Mouse (Mus musculus): ENCODE data around the gene Hhat.

The Hhat gene

GRCm38 (mm10) chr1:192497505-192497904 lies 273.5 kb downstream of the Hhat start:
- no peak for DNase-seq (ENCODE audit: low spot score in 2 of 2)

GRCm38 (mm10) chr1:192489908-192490825 lies 280.9 kb downstream of the Hhat start:
- DNase-seq (ENCODE audit: low spot score in 2 of 2), result no peak

GRCm38 (mm10) chr1:192487571-192487970 lies 283.5 kb downstream of the Hhat start:
- no peak for DNase-seq (ENCODE audit: low spot score in 2 of 2)

DNA sequence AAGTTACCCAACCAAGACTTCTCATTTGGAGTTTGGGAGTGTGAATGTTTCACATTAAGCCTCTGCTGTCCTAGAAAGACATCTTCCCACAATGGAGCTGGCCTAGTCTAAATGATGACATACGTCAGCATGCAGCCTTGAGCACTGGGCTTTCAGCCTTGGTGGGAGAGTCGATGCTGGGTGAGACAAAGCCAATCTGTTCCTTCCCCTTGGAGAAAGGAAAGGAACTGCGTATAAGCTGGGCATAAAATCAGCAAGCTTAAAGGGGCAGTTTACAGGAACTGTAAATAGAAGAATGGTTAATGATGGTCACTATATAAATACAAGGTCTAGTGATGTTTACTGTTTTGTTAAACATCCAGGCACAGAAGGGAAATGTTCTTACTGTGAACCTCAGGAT lies 286.0 kb downstream of the Hhat start:
- no peak for DNase-seq (ENCODE audit: low spot score in 2 of 2)

GRCm38 (mm10) chr1:192481446-192481845 lies 289.6 kb downstream of the Hhat start:
- DNase-seq (ENCODE audit: low spot score in 2 of 2), result no peak

- DNase-seq (ENCODE audit: low spot score in 2 of 2), result no peak
These were observed 290.8 kb downstream of the Hhat start for GRCm38 (mm10) chr1:192480072-192480784.

GRCm38 (mm10) chr1:192478176-192478575 lies 292.8 kb downstream of the Hhat start:
- no peak for DNase-seq (ENCODE audit: low spot score in 2 of 2)

DNA sequence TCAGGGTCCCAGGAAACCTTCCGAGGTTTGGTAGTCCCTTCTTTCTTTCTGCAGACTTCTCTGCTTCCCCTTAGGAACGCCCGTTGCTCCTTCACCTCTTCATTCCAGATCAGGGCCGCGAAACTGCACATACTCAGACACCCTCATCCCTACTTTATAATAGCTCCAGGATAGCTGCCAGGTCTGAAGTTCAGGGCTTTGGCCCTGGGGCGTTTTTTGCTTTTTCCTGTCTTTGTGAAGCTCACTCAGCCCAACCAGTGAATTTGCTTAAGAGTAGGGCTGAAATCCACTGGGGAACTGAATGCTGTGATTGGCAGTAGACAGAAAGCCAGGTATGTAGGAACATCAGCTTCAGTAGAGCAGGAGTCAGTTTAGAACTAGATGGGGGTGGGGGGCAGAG lies 293.5 kb downstream of the Hhat start:
- DNase-seq (ENCODE audit: low spot score in 2 of 2), result no peak

DNA sequence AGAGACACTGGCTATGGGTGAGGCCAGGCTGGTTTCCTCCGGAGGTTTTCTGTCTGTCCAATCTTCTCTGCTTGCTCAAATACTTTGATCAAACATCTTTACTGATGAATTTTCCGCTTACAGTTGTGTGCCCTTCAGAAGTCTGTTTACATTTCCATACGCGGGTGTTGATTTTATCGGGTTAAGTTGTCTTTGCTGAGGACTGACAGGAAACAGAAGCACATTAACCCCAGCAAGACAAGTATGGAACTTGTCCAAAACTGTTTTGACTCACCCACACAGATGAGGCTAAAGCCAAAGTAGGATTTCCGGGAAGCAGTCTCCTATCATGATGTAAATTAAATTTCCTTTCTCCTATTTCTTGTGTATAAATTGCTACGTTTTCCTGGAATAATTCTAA lies 294.3 kb downstream of the Hhat start:
- DNase-seq (ENCODE audit: low spot score in 2 of 2), result no peak

DNA sequence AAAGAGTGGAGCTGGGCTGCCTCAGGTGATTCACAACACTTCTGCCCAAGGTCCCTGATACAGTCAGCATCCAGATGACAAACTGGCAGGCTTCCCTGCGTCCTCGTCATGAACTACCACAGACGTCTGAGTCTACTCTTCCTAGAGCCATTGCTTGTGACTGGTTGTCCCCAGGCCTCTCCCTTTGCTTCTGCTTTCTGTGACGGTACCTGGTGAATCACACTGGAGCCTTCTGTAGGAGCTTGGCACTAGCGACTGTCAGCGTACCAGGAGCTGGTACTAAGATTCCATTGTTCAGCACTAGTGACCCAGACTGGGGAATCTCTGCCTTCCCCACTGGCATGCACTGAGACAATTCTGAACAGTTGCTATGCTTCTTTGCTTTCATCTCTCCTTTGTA lies 297.9 kb downstream of the Hhat start:
- no peak for DNase-seq (ENCODE audit: low spot score in 2 of 2)

GRCm38 (mm10) chr1:192472366-192472765 lies 298.7 kb downstream of the Hhat start:
- DNase-seq (ENCODE audit: low spot score in 2 of 2), result no peak

GRCm38 (mm10) chr1:192463732-192464131 lies 307.3 kb downstream of the Hhat start:
- no peak for DNase-seq (ENCODE audit: low spot score in 2 of 2)

GRCm38 (mm10) chr1:192457526-192458206 lies 313.4 kb downstream of the Hhat start:
- peak; percentile 22 to 66 for DNase-seq (ENCODE audit: low spot score in 2 of 2)

- DNase-seq (ENCODE audit: low spot score in 2 of 2), result no peak
These were observed 314.0 kb downstream of the Hhat start for GRCm38 (mm10) chr1:192457037-192457436.

- no peak for DNase-seq (ENCODE audit: low spot score in 2 of 2)
These were observed 316.0 kb downstream of the Hhat start for GRCm38 (mm10) chr1:192454981-192455380.

- DNase-seq (ENCODE audit: low spot score in 2 of 2), result no peak
These were observed 316.5 kb downstream of the Hhat start for GRCm38 (mm10) chr1:192454501-192454900.

DNA sequence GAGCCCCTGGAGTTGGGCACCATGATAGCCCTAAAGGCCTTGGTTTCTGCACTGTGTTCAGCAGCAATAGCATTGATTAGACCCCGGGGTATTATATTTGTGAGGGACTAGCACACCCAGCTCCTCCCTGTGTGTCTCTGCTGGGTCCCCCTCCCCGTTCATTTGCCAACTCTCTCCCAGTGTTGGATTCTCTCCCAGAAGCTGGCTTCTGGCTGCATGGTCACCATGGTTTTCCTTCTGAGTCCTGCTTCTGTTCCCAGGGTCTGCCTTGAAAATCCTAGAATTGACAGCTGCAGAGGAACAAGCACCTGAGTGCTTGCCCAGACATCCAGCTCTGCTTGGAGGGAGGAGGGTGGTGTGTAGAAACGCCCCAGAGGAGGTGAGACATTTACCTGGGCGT lies 319.3 kb downstream of the Hhat start:
- no peak for DNase-seq (ENCODE audit: low spot score in 2 of 2)

GRCm38 (mm10) chr1:192450425-192450824 lies 320.6 kb downstream of the Hhat start:
- DNase-seq (ENCODE audit: low spot score in 2 of 2), result no peak

GRCm38 (mm10) chr1:192449572-192450351 lies 321.3 kb downstream of the Hhat start:
- no peak for DNase-seq (ENCODE audit: low spot score in 2 of 2)

GRCm38 (mm10) chr1:192448512-192448911 lies 322.5 kb downstream of the Hhat start:
- DNase-seq (ENCODE audit: low spot score in 2 of 2), result no peak

DNA sequence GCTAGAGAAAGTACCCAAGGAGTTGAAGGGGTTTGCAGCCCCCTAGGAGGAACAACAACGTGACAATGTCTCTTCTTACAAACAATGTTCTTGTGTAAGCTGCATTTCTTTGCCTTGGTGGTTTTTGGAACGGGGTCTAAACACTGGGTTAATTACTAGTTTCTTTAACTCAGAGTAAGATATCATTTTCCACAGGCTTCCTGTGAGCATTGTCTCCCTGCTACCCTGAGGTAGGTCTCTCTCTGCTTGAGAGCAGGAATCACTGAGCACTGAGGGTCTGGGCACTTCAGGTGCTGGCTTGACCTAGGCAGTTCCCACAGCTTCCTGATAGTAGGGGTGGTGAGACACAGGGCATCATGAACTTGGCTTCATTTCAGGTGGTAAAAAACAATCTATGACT lies 323.4 kb downstream of the Hhat start:
- DNase-seq (ENCODE audit: low spot score in 2 of 2), result no peak
